Mouse (Mus musculus): ENCODE data around the gene Wars.

GRCm38 (mm10) chr12:108894432-108894816 is 450 bp upstream of the Wars start:
- TF ChIP-seq CTCF (conservative IDR thresholded peaks at IDR 0.05; ENCODE audit: low read length) (no peak), POU5F1 (IDR thresholded peaks at IDR 0.05; ENCODE audit: borderline replicate concordance, low read length) (no peak)

All from E14TG2a.4 (cell line).